Mouse (Mus musculus) megakaryocyte, adult 5-6 weeks (primary cell): ENCODE data around the gene Frs3. TPM values are rescaled to one million over a fixed set of nuclear protein-coding genes. Genes with fewer than 3 reads are reported as not detected.

Experiments
- ATAC-seq: 2 replicates; pipeline ENCODE4 v1.8.0; 2016; ENCODE audit warnings: mild to moderate bottlenecking, inconsistent platforms; ENCODE audit not compliant: poor library complexity, severe bottlenecking
- total RNA-seq, 2 experiments: library from RNA; stranded (forward) in 1 of 2; stranded (reverse) in 1 of 2; fragments of 153-499, 151-499 nt in 1 of 2; fragments of 221-1000, 200-1000 nt in 1 of 2; gene quantifications; 2 replicates each; pipeline versions ENCODE4 v1.2.3 to v1.2.4; 2015 to 2017

Frs3 gene
- total RNA-seq, 2 experiments from 2014 or later, result 0.15 TPM; not detected in 1

DNA sequence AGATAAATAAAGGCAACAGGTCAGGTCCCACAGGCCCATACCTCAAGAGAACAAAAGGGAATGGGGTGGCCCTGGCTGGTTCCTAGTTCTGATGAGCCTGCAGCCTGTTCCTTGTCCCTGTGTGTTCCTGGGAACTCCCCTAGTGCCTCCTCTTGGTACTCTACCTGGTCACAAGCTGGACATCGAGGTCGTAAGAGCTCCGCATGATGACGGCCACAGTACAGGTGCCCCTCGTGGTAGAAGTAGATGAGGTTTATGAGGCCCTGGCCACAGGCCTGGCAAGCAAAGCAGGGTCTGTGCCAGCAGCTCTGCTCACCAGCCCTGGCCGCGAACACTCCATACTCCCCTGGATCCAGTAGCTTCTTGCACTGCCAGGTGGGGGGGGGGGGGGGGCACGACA, 1.1 kb downstream of the Frs3 start:
- no peak for ATAC-seq

DNA sequence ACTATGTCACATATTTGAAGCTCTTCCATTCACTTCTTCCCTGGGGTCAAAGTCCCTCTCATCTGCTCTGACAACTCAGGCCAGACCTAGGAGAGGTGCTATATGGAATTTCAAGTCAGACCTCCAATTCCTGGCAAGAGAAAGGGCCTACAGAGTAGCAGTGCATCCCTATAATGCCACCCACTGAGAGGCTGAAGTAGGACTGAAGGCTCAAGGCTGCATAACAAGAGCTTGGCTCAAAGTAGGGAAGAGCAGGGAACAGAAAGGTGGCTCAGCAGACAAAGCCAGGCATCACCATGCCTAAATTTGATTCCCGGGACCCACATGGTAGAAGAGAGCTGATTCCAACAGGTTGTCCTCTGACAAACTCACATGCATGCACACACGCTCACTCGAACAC, 2.8 kb downstream of the Frs3 start:
- no peak for ATAC-seq

DNA sequence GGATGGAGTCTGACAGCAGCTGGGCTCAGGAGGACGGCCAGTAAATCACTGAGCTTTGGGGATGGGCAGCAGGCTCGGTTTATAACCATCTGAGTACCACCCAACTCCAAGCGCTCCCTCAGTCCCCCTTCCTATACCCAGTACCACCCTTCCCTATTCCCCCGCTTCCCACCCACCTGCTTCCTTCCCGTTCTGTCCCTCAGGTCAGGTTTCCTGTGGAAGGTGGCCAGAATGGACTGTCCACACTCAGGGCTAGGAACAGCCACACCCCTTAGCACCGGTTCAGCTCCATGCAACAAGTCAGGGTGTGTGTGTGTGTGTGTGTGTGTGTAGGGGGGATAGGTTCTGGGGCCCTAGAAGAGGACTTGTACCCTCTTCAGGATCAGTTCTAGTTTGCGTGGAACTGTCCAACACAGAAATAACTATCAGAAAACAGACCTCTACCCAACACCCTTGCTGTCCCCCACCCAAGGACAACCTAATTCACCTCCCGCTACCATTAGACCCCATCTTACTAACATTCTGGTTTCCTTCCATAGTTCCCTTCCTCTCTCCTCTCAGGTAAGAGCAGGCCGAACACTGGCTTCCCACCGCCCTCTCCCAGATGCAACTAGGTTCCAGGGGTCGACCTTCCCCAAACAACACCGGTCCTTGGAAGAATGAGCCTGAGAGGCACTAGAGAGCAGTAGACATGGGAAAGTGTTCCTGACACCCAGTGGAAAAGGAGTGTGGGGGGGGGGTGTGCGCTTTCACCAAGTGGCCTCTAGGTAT, 5.0 kb downstream of the Frs3 start:
- ATAC-seq, result no peak

GRCm38 (mm10) chr17:47694442-47694502, 5.4 kb downstream of the Frs3 start, which contains the start of gene Gm21981:
Gene Gm21981 (minus strand): TSS chr17:47694455.
- no peak for ATAC-seq

- ATAC-seq, result peak; percentile 96
These were observed 5.9 kb downstream of the Frs3 start, which contains the start of gene Prickle4 for GRCm38 (mm10) chr17:47694503-47695336. Gene Prickle4 (minus strand): TSS chr17:47694736.

GRCm38 (mm10) chr17:47695337-47695710, 6.5 kb downstream of the Frs3 start:
- no peak for ATAC-seq

GRCm38 (mm10) chr17:47698156-47698555, 9.3 kb downstream of the Frs3 start:
- no peak for ATAC-seq

- no peak for ATAC-seq
These were observed 10.2 kb downstream of the Frs3 start for GRCm38 (mm10) chr17:47699055-47699454.

DNA sequence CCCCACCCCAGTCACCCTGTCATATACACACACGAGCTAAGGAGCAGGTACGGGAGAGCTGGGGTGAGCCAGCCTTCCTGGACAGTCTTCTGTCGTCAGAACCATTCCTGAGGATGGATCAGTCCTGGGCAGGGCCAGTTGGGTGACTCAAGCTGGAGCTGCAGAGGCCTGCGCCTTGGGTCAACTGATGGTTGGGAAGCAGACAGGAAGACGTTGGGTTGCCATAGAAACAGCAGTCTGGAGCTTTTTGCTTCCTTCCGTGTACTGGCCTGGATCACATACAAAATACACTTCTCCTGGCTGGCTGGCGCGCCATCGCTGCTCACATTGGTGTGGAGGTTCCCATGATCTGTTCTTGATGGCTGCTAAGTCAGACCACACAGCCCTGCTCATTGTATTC, 13.0 kb downstream of the Frs3 start:
- no peak for ATAC-seq

DNA sequence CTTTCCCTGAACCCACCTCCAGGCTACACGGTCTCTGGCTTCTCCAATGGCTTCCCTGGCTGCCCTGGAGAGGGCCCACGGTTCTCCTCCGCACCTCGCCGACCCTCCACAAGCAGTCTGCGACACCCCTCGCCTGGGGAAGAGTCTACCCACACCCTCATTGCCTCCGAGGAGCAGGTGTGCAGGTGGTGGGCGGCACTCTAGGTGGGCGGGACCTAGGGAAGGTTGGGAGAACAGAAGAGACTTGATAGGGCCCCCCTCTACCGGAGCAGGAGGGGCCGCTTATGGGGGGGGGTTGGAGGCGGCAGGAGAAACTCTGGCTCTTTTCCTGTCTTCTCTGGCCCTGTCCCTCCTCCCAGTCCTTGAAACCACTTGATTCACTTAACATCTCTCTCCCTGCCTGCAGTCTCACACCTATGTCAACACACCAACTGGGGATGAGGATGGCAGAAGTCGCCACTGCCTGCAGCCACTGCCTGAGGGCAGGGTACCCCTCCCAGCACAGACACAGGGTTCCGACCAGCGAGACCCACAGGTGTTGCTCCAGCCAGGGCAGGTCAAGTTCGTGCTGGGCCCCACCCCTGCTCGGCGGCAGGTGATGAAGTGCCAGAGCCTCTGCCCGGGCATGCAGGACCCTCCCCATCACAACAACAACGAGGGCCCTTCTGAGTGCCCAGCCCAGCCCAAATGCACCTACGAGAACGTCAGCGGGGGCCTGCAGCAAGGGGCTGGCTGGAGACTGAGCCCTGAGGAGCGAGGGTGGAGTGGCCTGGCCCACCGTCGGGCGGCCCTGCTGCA, 13.9 kb downstream of the Frs3 start:
- ATAC-seq, result no peak

GRCm38 (mm10) chr17:47703556-47703955, 14.7 kb downstream of the Frs3 start:
- ATAC-seq, result no peak

DNA sequence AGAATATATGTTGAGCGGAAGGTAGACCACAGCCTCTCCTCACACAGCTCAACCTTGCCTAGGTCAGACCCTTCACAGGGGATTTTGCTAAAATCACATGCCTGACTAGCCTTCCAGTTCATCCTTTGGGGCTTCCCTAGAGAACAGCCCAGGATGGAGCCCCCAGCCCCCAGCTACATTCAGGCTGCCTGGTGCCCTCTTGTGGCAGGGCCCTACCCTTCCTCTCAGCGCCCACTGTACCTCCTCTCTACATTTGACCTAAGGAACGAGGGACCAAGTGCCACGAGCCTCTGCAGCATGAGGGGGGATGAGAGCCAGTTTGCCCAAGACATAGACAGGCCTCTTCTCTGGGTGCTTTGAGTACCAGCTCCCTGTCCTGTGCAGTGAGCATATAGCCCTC, 15.9 kb downstream of the Frs3 start:
- ATAC-seq, result no peak

DNA sequence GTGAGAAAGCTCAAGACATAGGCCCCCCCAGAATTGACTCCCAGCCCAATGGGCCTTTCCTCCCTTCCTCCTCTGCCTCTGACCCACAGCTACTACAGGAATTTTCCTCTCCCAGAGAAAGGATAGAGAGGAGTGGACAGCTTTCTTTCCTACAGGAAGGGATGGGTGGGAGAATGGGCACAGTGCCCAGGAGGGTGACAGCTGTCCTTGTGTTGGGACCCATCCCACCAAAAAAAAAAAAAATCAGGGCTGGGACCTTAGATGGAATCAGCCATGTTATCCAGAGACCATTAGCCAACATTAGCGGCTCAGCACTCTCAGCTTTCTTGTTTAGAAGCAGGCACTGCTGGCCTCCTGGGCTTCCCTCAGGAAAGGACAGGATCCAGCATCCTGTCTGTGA, 17.4 kb downstream of the Frs3 start:
- no peak for ATAC-seq

DNA sequence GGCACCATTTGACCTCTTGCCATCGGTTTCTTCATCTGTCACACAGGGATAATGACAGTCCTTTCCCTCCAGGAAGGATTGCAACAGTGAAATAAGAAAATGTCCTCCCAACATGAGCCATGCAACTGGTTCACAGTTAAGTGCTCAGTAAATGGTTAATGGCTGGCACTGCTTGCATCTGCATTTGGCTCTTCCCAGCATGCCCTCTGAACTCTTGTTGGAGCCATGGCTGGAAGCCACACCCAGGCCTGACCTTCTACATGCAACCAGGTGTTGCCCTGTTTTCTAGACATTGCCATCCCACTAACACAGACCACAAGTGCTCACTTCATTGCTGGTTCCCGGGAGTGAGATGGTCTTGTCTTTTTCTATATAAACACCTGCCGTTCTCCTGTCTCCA, 19.1 kb downstream of the Frs3 start:
- no peak for ATAC-seq

GRCm38 (mm10) chr17:47708972-47709371, 20.1 kb downstream of the Frs3 start:
- ATAC-seq, result no peak

- no peak for ATAC-seq
These were observed 21.2 kb downstream of the Frs3 start for GRCm38 (mm10) chr17:47710036-47710435.

- no peak for ATAC-seq
These were observed 23.1 kb downstream of the Frs3 start for GRCm38 (mm10) chr17:47711883-47712282.

GRCm38 (mm10) chr17:47712889-47713571, 24.2 kb downstream of the Frs3 start:
- ATAC-seq, result no peak

DNA sequence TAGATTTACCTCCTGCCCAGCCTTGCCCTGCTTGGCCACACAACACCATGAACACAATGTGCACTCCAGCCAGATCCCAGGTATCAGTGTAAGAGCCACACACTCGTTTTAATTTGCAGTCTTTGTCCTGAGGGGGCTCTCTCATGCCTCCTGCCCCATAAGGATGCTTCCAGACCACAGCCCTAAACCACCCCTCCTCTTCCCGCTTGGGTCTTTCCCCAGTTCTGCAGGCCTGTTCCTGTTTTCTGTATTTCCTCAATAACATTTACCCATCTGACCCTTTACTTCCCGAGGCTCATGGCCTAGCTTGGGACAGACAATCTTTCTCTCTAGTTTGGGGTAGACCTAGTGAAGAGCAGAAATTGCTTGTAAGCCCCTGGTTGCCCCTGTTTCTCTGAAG, 26.2 kb downstream of the Frs3 start:
- peak; percentile 49; the same call in 1 of the 2 replicates for ATAC-seq

DNA sequence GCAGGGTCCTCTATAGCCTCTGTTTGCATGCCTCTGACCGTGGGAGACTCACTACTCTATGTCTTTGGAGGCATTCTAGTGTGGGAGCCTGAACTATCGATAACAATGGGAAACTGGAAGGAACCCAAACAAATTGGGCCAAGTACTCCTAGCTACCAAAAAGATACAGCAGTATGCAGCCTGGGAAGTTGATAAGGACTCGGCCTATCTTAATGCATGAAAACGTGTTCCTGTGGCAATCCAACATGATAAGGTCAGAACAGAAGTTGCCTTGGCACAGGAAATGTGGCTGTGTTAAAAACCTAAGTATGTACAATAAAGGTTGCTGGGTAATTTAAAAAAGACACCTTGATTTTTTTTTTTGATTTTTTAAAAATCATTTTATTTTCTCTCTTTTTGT, 32.4 kb downstream of the Frs3 start:
- ATAC-seq, result no peak

GRCm38 (mm10) chr17:47726566-47726965, 37.7 kb downstream of the Frs3 start, which contains the start of gene Pgc:
Gene Pgc (plus strand): TSS chr17:47726842.
- no peak for ATAC-seq
